Mouse (Mus musculus) kidney, embryonic 15.5 days (tissue): ENCODE results near the gene Fam187b. TPM values are rescaled to one million over a fixed set of nuclear protein-coding genes. Genes with fewer than 3 reads are reported as not detected.

Experiments used
- ATAC-seq: fragments of 200-750 bp; cut with Nextera tagmentation; replicated peaks from 2 replicates; pipeline ENCODE4 v1.8.0; 2017; ENCODE audit warnings: moderate TSS enrichment; ENCODE audit not compliant: low FRiP score
- H3K27ac ChIP-seq: fragments of 300-500 bp; sonication (generic); 2 replicates; pipeline ENCODE4 v1.5.1; 2015; ENCODE audit warnings: mild to moderate bottlenecking, inconsistent platforms
- H3K27me3 ChIP-seq: fragments of 300-500 bp; sonication (generic); 2 replicates; pipeline ENCODE4 v1.6.1; 2015; ENCODE audit warnings: inconsistent platforms
- H3K36me3 ChIP-seq: fragments of 300-500 bp; sonication (generic); 2 replicates; pipeline ENCODE4 v1.6.1; 2015; ENCODE audit warnings: inconsistent platforms
- H3K4me1 ChIP-seq: fragments of 300-500 bp; sonication (generic); 2 replicates; pipeline ENCODE4 v1.6.1; 2015; ENCODE audit warnings: inconsistent platforms
- H3K4me2 ChIP-seq: fragments of 300-500 bp; sonication (generic); 2 replicates; pipeline ENCODE4 v1.6.1; 2015; ENCODE audit warnings: moderate library complexity, mild to moderate bottlenecking, inconsistent platforms
- H3K4me3 ChIP-seq: fragments of 300-500 bp; sonication (generic); replicated peaks from 2 replicates; pipeline ENCODE4 v1.5.1; 2015; ENCODE audit warnings: mild to moderate bottlenecking, inconsistent platforms
- H3K9ac ChIP-seq: fragments of 300-500 bp; sonication (generic); 2 replicates; pipeline ENCODE4 v1.6.1; 2015; ENCODE audit warnings: mild to moderate bottlenecking, inconsistent platforms
- H3K9me3 ChIP-seq: fragments of 300-500 bp; sonication (generic); replicated peaks from 2 replicates; pipeline ENCODE4 v1.6.1; 2016; ENCODE audit warnings: inconsistent platforms
- WGBS: fragments of 180-500 bp; shearing (Covaris S2); methylation state at CpG from one replicate; pipeline ENCODE4 v1.1.7; 2015; ENCODE audit warnings: mixed read lengths; 5-methylcytosine and 5-hydroxymethylcytosine counted together
- polyA plus RNA-seq: library from polyadenylated mRNA; unstranded; fragments of >200 nt; fragmentation: Nextera tagmentation; extraction: Ambion mirVana; gene quantifications from 2 replicates; pipeline ENCODE4 v1.2.1, GENCODE M21; 2015

The Fam187b gene
- polyA plus RNA-seq, 1 experiment from 2014 or later: 5.8 TPM

- H3K4me1 ChIP-seq: no peaks in the 10 kb centered on the region
- H3K27me3 ChIP-seq: no peaks in the 10 kb centered on the region
- no peak overlapping the region for H3K4me2 ChIP-seq
- 81% methylated on average over 4 of the region's 4 CpGs for WGBS
- no peaks in the 10 kb centered on the region for H3K36me3 ChIP-seq
- H3K4me3 ChIP-seq: no peak overlapping the region
- H3K9me3 ChIP-seq: no peaks in the 10 kb centered on the region
- ATAC-seq: no peak
- H3K9ac ChIP-seq: no peak overlapping the region
- no peak overlapping the region for H3K27ac ChIP-seq
Measured at GRCm38 (mm10) chr7:30988519-30989162, 15.1 kb downstream of the Fam187b start.

GRCm38 (mm10) chr7:30992148-30992547, 18.6 kb downstream of the Fam187b start:
- H3K4me1 ChIP-seq: no peaks in the 10 kb centered on the region
- no peak overlapping the region for H3K4me3 ChIP-seq
- no peaks in the 10 kb centered on the region for H3K27me3 ChIP-seq
- no peak overlapping the region for H3K27ac ChIP-seq
- ATAC-seq: no peak
- WGBS: 72% methylated on average over 5 of the region's 5 CpGs
- H3K4me2 ChIP-seq: no peak overlapping the region
- H3K36me3 ChIP-seq: no peaks in the 10 kb centered on the region
- peaks cover 5% of the 10 kb centered on the region; the same call in 1 of the 2 replicates for H3K9me3 ChIP-seq
- H3K9ac ChIP-seq: no peak overlapping the region

- WGBS: 84% methylated on average over 5 of the region's 5 CpGs
- Histone ChIP-seq H3K36me3 (no peaks in the 10 kb centered on the region), H3K27ac (no peak overlapping the region), H3K27me3 (no peaks in the 10 kb centered on the region), H3K9ac (no peak overlapping the region), H3K4me2 (no peak overlapping the region), H3K9me3 (peaks cover 5% of the 10 kb centered on the region; the same call in 1 of the 2 replicates), H3K4me1 (no peaks in the 10 kb centered on the region), H3K4me3 (no peak overlapping the region)
- no peak for ATAC-seq
Measured at GRCm38 (mm10) chr7:30993986-30994385, 20.4 kb downstream of the Fam187b start.

- ATAC-seq: no peak
- no peak overlapping the region for H3K4me2 ChIP-seq
- 89% methylated on average over 2 of the region's 2 CpGs for WGBS
Measured at GRCm38 (mm10) chr7:30996491-30996890, 22.9 kb downstream of the Fam187b start.

GRCm38 (mm10) chr7:31000505-31001020, 27.0 kb downstream of the Fam187b start:
- Histone ChIP-seq H3K4me3 (no peak overlapping the region), H3K36me3 (no peaks in the 10 kb centered on the region), H3K9me3 (peaks cover 5% of the 10 kb centered on the region; the same call in 1 of the 2 replicates), H3K4me1 (peaks cover 11% of the 10 kb centered on the region), H3K27ac (no peak overlapping the region; the same call in 1 of the 2 replicates), H3K9ac (no peak overlapping the region), H3K27me3 (no peaks in the 10 kb centered on the region), H3K4me2 (peak overlapping the region; percentile 23)
- ATAC-seq: peak; percentile 70; the same call in 1 of the 2 replicates
- 26% methylated on average over 7 of the region's 7 CpGs for WGBS

More at GRCm38 (mm10) chr7:30996491-30996890, 22.9 kb downstream of the Fam187b start:
- Histone ChIP-seq H3K36me3 (no peaks in the 10 kb centered on the region), H3K27ac (no peak overlapping the region), H3K9ac (no peak overlapping the region), H3K4me1 (peaks cover 11% of the 10 kb centered on the region), H3K27me3 (no peaks in the 10 kb centered on the region), H3K4me3 (no peak overlapping the region), H3K9me3 (peaks cover 5% of the 10 kb centered on the region; the same call in 1 of the 2 replicates)

- no peak overlapping the region for H3K4me2 ChIP-seq
- H3K4me3 ChIP-seq: no peak overlapping the region
- no peaks in the 10 kb centered on the region for H3K9me3 ChIP-seq
- no peaks in the 10 kb centered on the region for H3K36me3 ChIP-seq
- 79% methylated on average over 8 of the region's 8 CpGs for WGBS
- H3K9ac ChIP-seq: no peak overlapping the region
- ATAC-seq: no peak
- no peaks in the 10 kb centered on the region for H3K27me3 ChIP-seq
- no peak overlapping the region for H3K27ac ChIP-seq
- peaks cover 11% of the 10 kb centered on the region for H3K4me1 ChIP-seq
Measured at GRCm38 (mm10) chr7:31002650-31003049, 29.1 kb downstream of the Fam187b start.

GRCm38 (mm10) chr7:31007775-31008174, 34.2 kb downstream of the Fam187b start:
- peaks cover 13% of the 10 kb centered on the region for H3K4me1 ChIP-seq
- H3K9ac ChIP-seq: no peak overlapping the region
- no peak for ATAC-seq
- no peaks in the 10 kb centered on the region for H3K27me3 ChIP-seq
- H3K4me3 ChIP-seq: no peak overlapping the region
- H3K9me3 ChIP-seq: no peaks in the 10 kb centered on the region
- no peak overlapping the region for H3K4me2 ChIP-seq
- H3K36me3 ChIP-seq: no peaks in the 10 kb centered on the region
- no peak overlapping the region for H3K27ac ChIP-seq
- WGBS: 72% methylated on average over 1 of the region's 1 CpGs

GRCm38 (mm10) chr7:31008175-31008574, 34.6 kb downstream of the Fam187b start:
- H3K36me3 ChIP-seq: no peaks in the 10 kb centered on the region
- no peak for ATAC-seq
- H3K4me1 ChIP-seq: peaks cover 13% of the 10 kb centered on the region
- no peaks in the 10 kb centered on the region for H3K9me3 ChIP-seq
- H3K9ac ChIP-seq: no peak overlapping the region
- 74% methylated on average over 1 of the region's 1 CpGs for WGBS
- 0 out of 2 replicates have a peak overlapping the region, but pooled peaks have one; percentile 28 for H3K27ac ChIP-seq
- no peaks in the 10 kb centered on the region for H3K27me3 ChIP-seq
- no peak overlapping the region for H3K4me3 ChIP-seq
- H3K4me2 ChIP-seq: no peak overlapping the region

GRCm38 (mm10) chr7:31008889-31009288, 35.3 kb downstream of the Fam187b start:
- Histone ChIP-seq H3K4me1 (peaks cover 13% of the 10 kb centered on the region), H3K27ac (0 out of 2 replicates have a peak overlapping the region, but pooled peaks have one; percentile 54), H3K9ac (no peak overlapping the region), H3K36me3 (no peaks in the 10 kb centered on the region), H3K27me3 (no peaks in the 10 kb centered on the region), H3K4me3 (no peak overlapping the region), H3K9me3 (no peaks in the 10 kb centered on the region), H3K4me2 (no peak overlapping the region)
- ATAC-seq: peak; percentile 78
- WGBS: 13% methylated on average over 3 of the region's 3 CpGs

GRCm38 (mm10) chr7:31012971-31013370, 39.4 kb downstream of the Fam187b start:
- no peak overlapping the region for H3K4me2 ChIP-seq

GRCm38 (mm10) chr7:31017104-31017901, 43.7 kb downstream of the Fam187b start:
- Histone ChIP-seq H3K4me2 (peak overlapping the region; percentile 6; the same call in 1 of the 2 replicates), H3K36me3 (no peaks in the 10 kb centered on the region), H3K9me3 (no peaks in the 10 kb centered on the region), H3K4me3 (no peak overlapping the region), H3K27me3 (no peaks in the 10 kb centered on the region), H3K27ac (peak overlapping the region; percentile 33; the same call in 1 of the 2 replicates), H3K9ac (no peak overlapping the region), H3K4me1 (peaks cover 18% of the 10 kb centered on the region)
- ATAC-seq: peak; percentile 76
- WGBS: 28% methylated on average over 10 of the region's 10 CpGs

More at GRCm38 (mm10) chr7:31012971-31013370, 39.4 kb downstream of the Fam187b start:
- H3K4me1 ChIP-seq: peaks cover 30% of the 10 kb centered on the region
- ATAC-seq: no peak
- no peaks in the 10 kb centered on the region for H3K9me3 ChIP-seq
- no peak overlapping the region for H3K4me3 ChIP-seq
- no peak overlapping the region for H3K27ac ChIP-seq
- no peak overlapping the region for H3K9ac ChIP-seq
- WGBS: 72% methylated on average over 5 of the region's 5 CpGs
- H3K27me3 ChIP-seq: no peaks in the 10 kb centered on the region
- H3K36me3 ChIP-seq: no peaks in the 10 kb centered on the region

GRCm38 (mm10) chr7:31028609-31029008, 55.0 kb downstream of the Fam187b start:
- H3K4me2 ChIP-seq: no peak overlapping the region
- no peaks in the 10 kb centered on the region for H3K27me3 ChIP-seq
- no peak overlapping the region for H3K4me3 ChIP-seq
- H3K27ac ChIP-seq: no peak overlapping the region
- H3K9ac ChIP-seq: no peak overlapping the region
- no peaks in the 10 kb centered on the region for H3K36me3 ChIP-seq
- WGBS: 76% methylated on average over 8 of the region's 8 CpGs
- no peaks in the 10 kb centered on the region for H3K9me3 ChIP-seq
- peaks cover 3% of the 10 kb centered on the region for H3K4me1 ChIP-seq
- ATAC-seq: no peak
